In the genomic region with DNA sequence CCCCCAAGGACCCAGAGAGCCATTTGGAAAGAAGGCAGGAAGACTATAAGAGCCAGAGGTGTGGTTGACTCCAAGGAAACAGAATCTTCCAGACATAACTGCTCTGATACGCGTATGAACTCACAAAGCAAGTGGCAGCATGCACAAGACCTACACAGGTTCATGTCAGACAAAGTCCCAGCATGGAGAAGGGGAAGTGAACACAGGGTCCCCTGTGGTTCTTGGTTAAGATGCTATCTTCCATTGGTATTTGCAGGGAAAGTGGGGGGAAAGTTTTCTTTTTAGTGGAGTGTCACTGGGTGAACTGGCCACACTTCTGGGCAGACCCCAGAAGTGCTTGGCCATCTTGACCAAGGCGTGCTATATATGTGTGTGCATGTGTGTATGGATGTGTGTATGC, we compare ENCODE assay signal across 24 mouse cellular contexts.
DNase-seq lines count a peak whose midpoint lies in the region; ATAC-seq and TF ChIP-seq lines count a peak whose summit lies in the region.
"Had no signal": no experiment of that assay in that cellular context is flagged by ENCODE, and none has a peak within 500 bp of the region (broad histone marks: within the 10 kb centered on the region; RNA-seq: fewer than 3 reads in every experiment).

No protein-coding gene starts in this region.

- intact Hi-C loops in heart, postnatal 36 days (cut with DNase I): no loop called here

- no peak for TF ChIP-seq CTCF in MEL (IDR thresholded peaks at IDR 0.05 in 2 of 3, conservative IDR thresholded peaks at IDR 0.05 in 1 of 3; ENCODE audit: control insufficient read depth in 1 of 3, insufficient read depth in 1 of 3, low read depth in 2 of 3, low read length in 3 of 3, poor library complexity in 1 of 3, severe bottlenecking in 1 of 3)
- no peak for TF ChIP-seq CTCF in layer of hippocampus, adult 2 months (conservative IDR thresholded peaks at IDR 0.05)

- no peak for TF ChIP-seq POLR2A in MEL (IDR thresholded peaks at IDR 0.05; ENCODE audit: control insufficient read depth in 1 of 2, insufficient read depth in 1 of 2, low read depth in 1 of 2, low read length in 2 of 2, poor library complexity in 1 of 2)

- peak; percentile 65 for DNase-seq in heart, adult 11 months
- no peak for DNase-seq in heart, postnatal 36 days
- peak; percentile 8 for DNase-seq in MEL (ENCODE audit: low read depth, low spot score)
- DNase-seq in embryo, embryonic 10.5 days (ENCODE audit: low spot score): no peak
- no peak for DNase-seq in layer of hippocampus, adult 2 months (ENCODE audit: low spot score in 2 of 2)
- DNase-seq: adrenal gland, adult 2 months; adrenal gland, postnatal 14 days; cerebellum, adult 11 months; cerebellum, adult 2 months; cerebellum, postnatal 10 days; cerebellum, postnatal 36 days; forebrain, postnatal 0 days; gastrocnemius, postnatal 25 days; heart, postnatal 14 days; kidney, adult 11 months had no signal

- H3K4me3 ChIP-seq in MEL (ENCODE audit: control insufficient read depth in 1 of 2, insufficient read depth in 1 of 2, low read depth in 2 of 2, low read length in 2 of 2): no peak overlapping the region
- H3K4me3 ChIP-seq in layer of hippocampus, adult 2 months: no peak overlapping the region
- H3K4me3 ChIP-seq: embryonic facial prominence, embryonic 12.5 days; embryonic facial prominence, embryonic 15.5 days; heart, embryonic 13.5 days; hindbrain, embryonic 10.5 days; hindbrain, embryonic 13.5 days; intestine, embryonic 15.5 days had no signal

- no peak for TF ChIP-seq RAD21 in MEL (IDR thresholded peaks at IDR 0.05; ENCODE audit: low read depth, low read length)

- no peaks in the 10 kb centered on the region; a peak in 1 of 4 replicates for H3K27me3 ChIP-seq in MEL (ENCODE audit: control insufficient read depth in 1 of 2, insufficient read depth in 2 of 2, low read length in 2 of 2)
- H3K27me3 ChIP-seq: embryonic facial prominence, embryonic 12.5 days; embryonic facial prominence, embryonic 15.5 days; heart, embryonic 13.5 days; hindbrain, embryonic 13.5 days; intestine, embryonic 15.5 days had no signal

- H3K4me1 ChIP-seq in MEL (ENCODE audit: control insufficient read depth in 1 of 2, insufficient read depth in 2 of 2, low read length in 2 of 2): no peaks in the 10 kb centered on the region
- H3K4me1 ChIP-seq: embryonic facial prominence, embryonic 12.5 days; embryonic facial prominence, embryonic 15.5 days; heart, embryonic 13.5 days; hindbrain, embryonic 10.5 days; hindbrain, embryonic 13.5 days; intestine, embryonic 15.5 days had no signal

- TF ChIP-seq EP300 in MEL (IDR thresholded peaks at IDR 0.05; ENCODE audit: low read depth in 1 of 2, low read length in 2 of 2): no peak

- H3K36me3 ChIP-seq in MEL (ENCODE audit: control insufficient read depth in 1 of 2, insufficient read depth in 2 of 2, low read length in 2 of 2): no peaks in the 10 kb centered on the region
- H3K36me3 ChIP-seq: embryonic facial prominence, embryonic 12.5 days; embryonic facial prominence, embryonic 15.5 days; heart, embryonic 13.5 days; hindbrain, embryonic 10.5 days; intestine, embryonic 15.5 days had no signal

- H3K9me3 ChIP-seq in MEL (replicated peaks; ENCODE audit: insufficient read depth, low read length): no peaks in the 10 kb centered on the region
- H3K9me3 ChIP-seq: embryonic facial prominence, embryonic 12.5 days; embryonic facial prominence, embryonic 15.5 days; hindbrain, embryonic 10.5 days; hindbrain, embryonic 13.5 days; intestine, embryonic 15.5 days had no signal

- no peak overlapping the region for H3K9ac ChIP-seq in MEL (ENCODE audit: control insufficient read depth, low read depth, low read length, poor library complexity, severe bottlenecking)
- H3K9ac ChIP-seq: embryonic facial prominence, embryonic 12.5 days; embryonic facial prominence, embryonic 15.5 days; forebrain, postnatal 0 days; heart, embryonic 13.5 days; hindbrain, embryonic 13.5 days; intestine, embryonic 15.5 days had no signal

- ATAC-seq in granulocyte monocyte progenitor cell, adult 5-6 weeks (replicated peaks; ENCODE audit: poor library complexity, severe bottlenecking): peak; percentile 58
- ATAC-seq: forebrain, embryonic 14.5 days; forebrain, postnatal 0 days; hindbrain, embryonic 16.5 days; intestine, embryonic 15.5 days had no signal

- no peak overlapping the region for H3K27ac ChIP-seq in MEL (ENCODE audit: control insufficient read depth, low read depth, low read length)
- H3K27ac ChIP-seq in layer of hippocampus, adult 2 months: no peak overlapping the region
- H3K27ac ChIP-seq: embryonic facial prominence, embryonic 12.5 days; embryonic facial prominence, embryonic 15.5 days; heart, embryonic 13.5 days; hindbrain, embryonic 10.5 days; hindbrain, embryonic 13.5 days; intestine, embryonic 15.5 days had no signal

- H3K79me2 ChIP-seq in MEL (ENCODE audit: control insufficient read depth, insufficient read depth, low read length, poor library complexity): no peaks in the 10 kb centered on the region

TF ChIP-seq in MEL, 35 proteins besides CTCF, POLR2A, EP300 and RAD21:
- TF ChIP-seq MXI1 (IDR thresholded peaks at IDR 0.05; ENCODE audit: low read depth, low read length) (no peak), SIN3A (IDR thresholded peaks at IDR 0.05; ENCODE audit: low read length) (no peak), USF2 (IDR thresholded peaks at IDR 0.05; ENCODE audit: borderline replicate concordance in 1 of 2, insufficient read depth in 1 of 2, low read depth in 1 of 2, low read length in 2 of 2) (no peak), ETS1 (IDR thresholded peaks at IDR 0.05; ENCODE audit: low read depth, low read length) (no peak), UBTF (IDR thresholded peaks at IDR 0.05; ENCODE audit: borderline replicate concordance, insufficient read depth, low read depth, low read length) (no peak), BHLHE40 (IDR thresholded peaks at IDR 0.05; ENCODE audit: borderline replicate concordance, low read depth, low read length) (no peak), CHD2 (IDR thresholded peaks at IDR 0.05; ENCODE audit: low read length) (no peak), MEF2A (IDR thresholded peaks at IDR 0.05; ENCODE audit: extremely low read depth, insufficient replicate concordance, low read depth, low read length, poor library complexity, severe bottlenecking) (no peak), POLR2AphosphoS2 (IDR thresholded peaks at IDR 0.05; ENCODE audit: low read length) (no peak), TAL1 (IDR thresholded peaks at IDR 0.05; ENCODE audit: low read length) (no peak), TCF12 (IDR thresholded peaks at IDR 0.05; ENCODE audit: low read depth, low read length) (no peak), KAT2A (conservative IDR thresholded peaks at IDR 0.05; ENCODE audit: low read depth, low read length) (no peak), ZC3H11A (IDR thresholded peaks at IDR 0.05; ENCODE audit: low read depth, low read length) (no peak), CHD1 (IDR thresholded peaks at IDR 0.05; ENCODE audit: low read depth, low read length) (no peak), JUND (IDR thresholded peaks at IDR 0.05; ENCODE audit: low read depth, low read length) (no peak), TBP (IDR thresholded peaks at IDR 0.05; ENCODE audit: low read depth, low read length) (no peak), NELFE (IDR thresholded peaks at IDR 0.05; ENCODE audit: low read depth, low read length) (no peak)

Comparison
In these comparisons a context has a peak if more than half of its experiments do, and no peak if none do; other contexts are left out.
1. DNase-seq: peak in heart, adult 11 months (single experiment) and MEL (single experiment); none in heart, postnatal 36 days (0 of 2), embryo, embryonic 10.5 days (single experiment) and layer of hippocampus, adult 2 months (0 of 2).